Mouse (Mus musculus) heart, postnatal 0 days (tissue): ENCODE results near the gene Vmn2r51.
"Not testable (repeated sequence)": the region's sequence is repeated elsewhere in the genome, so short reads cannot be mapped to it uniquely, and the experiment has no call there.

ENCODE experiments used
- CTCF ChIP-seq: IDR thresholded peaks from 2 replicates; pipeline ENCODE4 v1.5.1; 2016; ENCODE audit warnings: antibody characterized with exemption, control low read depth, low read depth
- EP300 ChIP-seq: IDR thresholded peaks from 2 replicates; pipeline ENCODE4 v1.6.1; 2016; ENCODE audit warnings: antibody characterized with exemption, low read depth

- not testable (repeated sequence) for TF ChIP-seq CTCF, EP300
Observed at GRCm38 (mm10) chr7:10053196-10053595, 52.3 kb downstream of the Vmn2r51 start, which contains the start of gene Vmn2r50.
